Mouse (Mus musculus) left cerebral cortex, postnatal 10 days (tissue): ENCODE measurements at regions not wholly inside any gene's neighbourhood (a gene's known extent, or its start where the extent isn't known, plus 50 kb on each side); places are given as distances from the start of the nearest gene placed in this dataset.
"Not testable (repeated sequence)": the region's sequence is repeated elsewhere in the genome, so short reads cannot be mapped to it uniquely, and the experiment has no call there.

ENCODE experiments used
- DNase-seq, 2 experiments: peaks; one replicate each; pipeline ENCODE4 v3.0.0; 2021 to 2022; ENCODE audit warnings: low spot score in 2 of 2, mixed read lengths in 1 of 2; ENCODE audit errors: extremely low spot score in 1 of 2
- intact Hi-C: fragments of 180-260 bp; cut with DNase I; formaldehyde crosslinking; loops from one replicate; pipeline ENCODE4 v1.15.1; 2025

DNA sequence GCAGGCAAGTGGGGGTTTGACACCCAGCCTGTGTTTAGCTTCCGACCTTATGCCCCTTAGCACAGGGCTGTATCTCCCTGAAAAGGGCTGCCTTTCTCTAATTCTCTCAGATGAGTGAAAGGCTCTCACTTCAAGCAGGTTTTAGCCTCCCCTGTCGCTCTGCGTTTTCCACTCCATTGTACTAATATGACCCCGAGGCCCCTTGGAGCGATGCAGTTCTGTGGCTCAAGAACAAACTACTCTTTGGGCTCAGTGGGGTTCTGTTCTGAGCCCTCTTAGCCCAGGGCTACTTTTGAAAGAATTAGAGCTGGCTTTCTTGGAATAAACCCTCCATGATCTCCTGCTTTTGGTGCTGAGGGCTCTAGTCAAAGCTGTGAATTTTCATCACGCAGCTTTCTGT, 53.4 kb upstream of the Castor2 start:
- intact Hi-C loops, result no loop called here
- DNase-seq, result no peak

DNA sequence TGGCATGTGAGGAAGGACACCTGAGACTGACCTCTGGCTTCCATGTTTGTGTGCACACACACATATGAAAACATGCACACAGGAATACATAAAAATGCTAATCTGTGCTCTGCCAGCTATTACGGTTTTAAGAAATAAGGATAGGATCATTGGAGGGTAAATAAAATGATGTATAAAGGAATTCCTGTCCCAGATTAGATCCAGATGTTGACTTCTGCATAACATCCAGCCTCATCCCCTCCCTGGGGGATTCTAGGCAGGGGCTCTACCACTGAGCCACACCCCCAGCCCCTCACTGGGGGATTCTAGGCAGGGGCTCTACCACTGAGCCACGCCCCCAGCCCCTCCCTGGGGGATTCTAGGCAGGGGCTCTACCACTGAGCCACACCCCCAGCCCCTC, 56.6 kb upstream of the Castor2 start:
- DNase-seq, intact Hi-C loops: not testable (repeated sequence)

DNA sequence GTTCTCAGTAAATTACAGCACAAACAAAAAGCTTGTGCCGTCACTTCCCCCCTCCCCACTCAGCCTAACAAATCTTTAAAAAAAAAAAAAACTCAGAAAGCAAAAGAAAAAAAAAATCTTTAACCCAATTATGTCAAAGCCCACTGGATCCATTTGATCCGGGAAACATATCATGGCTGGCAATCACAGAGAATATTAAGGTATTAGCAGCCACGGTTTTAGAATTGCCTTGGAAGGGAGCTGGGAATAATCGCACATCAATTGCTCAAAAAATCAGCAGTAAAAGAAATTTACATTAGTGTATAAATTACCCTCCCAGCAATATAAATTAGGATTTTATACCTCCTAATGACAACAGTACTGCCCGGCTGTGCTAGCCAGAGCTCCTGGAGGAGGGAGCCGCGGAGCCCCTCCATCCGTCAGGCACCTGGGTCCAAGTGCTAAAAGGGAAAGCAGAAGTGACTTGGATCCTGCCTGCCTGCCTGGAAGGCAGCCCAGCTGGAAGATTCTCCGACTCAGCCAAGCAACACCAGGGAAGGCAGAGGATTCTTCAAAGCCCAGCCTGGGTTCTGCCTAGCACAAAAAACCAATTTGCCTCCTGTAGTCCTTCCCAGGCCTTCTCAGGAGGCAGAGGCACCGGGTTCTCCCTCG, 72.1 kb upstream of the Castor2 start:
- peak; percentile 19 to 45 for DNase-seq
- intact Hi-C loops, result no loop called here

DNA sequence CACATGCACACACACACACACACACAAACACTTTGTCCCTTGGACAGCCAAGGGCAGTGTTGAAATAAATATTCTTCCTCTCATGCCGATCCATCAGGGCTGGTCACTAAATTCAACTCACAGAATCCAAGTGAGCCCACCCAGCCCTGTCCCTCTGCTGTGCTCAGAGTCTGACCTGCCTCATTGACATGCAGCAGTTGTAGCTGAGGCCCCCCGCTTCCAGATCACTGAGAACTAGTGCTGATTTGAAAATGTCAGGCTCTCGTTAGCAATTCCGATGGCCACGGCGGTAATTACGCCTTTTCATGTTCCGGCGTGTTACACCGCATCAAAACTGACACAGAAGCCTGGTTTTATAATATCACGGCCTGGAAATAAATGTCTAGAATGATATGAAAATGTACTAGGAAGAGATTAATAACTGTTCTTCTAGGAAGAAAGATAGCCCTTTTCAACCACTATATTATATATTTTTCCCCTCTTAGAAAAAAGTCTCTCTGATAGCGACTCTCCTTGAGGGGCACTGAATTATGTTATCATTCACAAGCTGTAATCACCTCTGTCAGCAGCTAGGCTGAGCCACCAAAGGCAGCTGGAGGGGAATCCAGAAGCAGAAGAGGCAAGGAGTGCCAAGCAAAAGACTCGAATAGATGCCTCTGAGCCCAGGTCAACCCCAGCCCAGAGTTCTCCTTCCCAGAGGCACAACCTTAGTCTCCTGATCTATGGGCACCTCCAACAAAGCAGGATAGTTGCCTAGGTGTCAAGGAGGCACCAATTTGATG, 79.7 kb upstream of the Castor2 start:
- intact Hi-C loops, result no loop called here
- no peak for DNase-seq

DNA sequence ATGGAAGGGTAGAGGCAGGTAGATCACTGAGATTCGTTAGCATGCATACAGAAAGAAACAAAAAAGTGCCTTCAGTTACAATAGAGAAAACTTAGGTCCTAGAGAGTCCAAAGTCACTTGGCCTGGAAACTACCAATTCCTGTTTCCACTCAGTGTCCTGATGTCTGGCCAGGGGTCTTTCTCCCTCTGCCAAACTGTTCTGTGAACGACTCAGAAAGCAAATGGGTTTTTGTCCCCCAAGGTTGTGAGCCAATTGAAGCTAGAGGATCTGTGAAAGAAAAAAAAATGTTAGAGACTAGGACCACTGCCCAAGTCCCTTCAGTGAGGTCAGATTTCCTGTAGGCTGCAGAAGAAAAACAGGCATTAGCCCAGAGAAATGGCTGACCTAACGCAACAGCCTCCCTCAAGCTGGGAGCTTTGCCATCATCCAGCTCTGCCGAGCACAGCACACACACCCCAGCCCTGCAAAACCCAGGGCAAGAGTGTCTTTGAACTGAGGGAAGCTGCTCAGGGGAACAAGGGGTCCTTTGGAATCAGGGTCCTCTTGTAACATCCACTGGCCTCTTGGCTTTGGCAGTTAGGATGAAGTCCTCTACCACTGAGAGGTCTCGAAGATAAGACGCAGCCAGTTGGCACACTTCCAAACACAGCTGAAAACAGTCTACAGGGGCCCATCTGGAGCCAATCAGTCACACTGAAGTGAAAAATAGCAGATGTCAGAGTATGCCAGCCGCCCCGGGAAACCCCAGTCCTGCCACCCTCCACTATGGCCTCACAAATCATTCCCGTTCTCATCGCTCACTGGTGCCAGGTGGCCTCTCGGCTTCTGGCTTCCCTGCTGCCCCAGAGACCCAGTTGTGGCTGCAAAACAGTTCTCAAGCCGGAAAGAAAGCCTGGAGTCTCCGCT, 85.0 kb upstream of the Castor2 start:
- intact Hi-C loops, result no loop called here
- peak; percentile 31 to 69 for DNase-seq

DNA sequence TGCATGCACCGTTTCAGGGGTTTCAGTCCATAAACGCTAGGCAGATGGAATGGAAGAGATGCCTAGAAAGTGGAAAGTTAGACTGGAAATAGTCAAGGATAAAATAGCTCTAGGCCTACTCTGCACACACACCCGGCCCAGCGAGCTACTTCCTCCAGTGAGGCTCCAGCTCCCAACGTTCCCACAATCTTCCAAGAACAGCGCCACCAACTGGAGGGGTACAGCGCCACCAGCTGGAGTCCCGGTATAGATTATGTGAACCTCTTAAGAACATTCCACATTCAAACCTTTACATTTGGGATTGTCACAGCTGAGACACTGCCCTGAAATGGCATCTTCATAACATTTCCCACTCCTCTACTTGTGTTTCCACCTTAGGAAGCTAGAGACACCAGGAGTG, 86.3 kb upstream of the Castor2 start:
- intact Hi-C loops, result no loop called here
- DNase-seq, result no peak

DNA sequence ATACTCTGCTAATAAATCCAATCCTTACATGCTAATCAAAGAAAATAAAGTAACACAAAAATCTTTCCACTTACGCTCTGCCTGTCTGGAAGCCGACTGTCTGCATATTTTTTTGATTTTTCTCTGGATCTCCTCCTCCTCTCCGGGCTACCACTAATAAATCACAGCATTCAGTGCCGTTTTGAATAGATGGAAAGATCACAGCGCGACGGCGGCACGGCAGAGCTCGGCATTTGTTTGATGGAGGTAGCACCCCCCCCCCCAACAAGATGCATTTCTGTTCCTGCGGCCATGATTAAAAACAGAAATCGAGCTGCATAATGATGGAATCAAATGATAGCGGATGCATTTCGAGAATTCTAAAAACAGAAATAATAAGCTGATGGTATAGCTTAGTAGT, 89.7 kb upstream of the Castor2 start:
- no peak for DNase-seq
- intact Hi-C loops, result loop anchor here (10.0 kb wide), 3 partner anchors 205 to 1895 kb away; no protein-coding TSS in a partner anchor

DNA sequence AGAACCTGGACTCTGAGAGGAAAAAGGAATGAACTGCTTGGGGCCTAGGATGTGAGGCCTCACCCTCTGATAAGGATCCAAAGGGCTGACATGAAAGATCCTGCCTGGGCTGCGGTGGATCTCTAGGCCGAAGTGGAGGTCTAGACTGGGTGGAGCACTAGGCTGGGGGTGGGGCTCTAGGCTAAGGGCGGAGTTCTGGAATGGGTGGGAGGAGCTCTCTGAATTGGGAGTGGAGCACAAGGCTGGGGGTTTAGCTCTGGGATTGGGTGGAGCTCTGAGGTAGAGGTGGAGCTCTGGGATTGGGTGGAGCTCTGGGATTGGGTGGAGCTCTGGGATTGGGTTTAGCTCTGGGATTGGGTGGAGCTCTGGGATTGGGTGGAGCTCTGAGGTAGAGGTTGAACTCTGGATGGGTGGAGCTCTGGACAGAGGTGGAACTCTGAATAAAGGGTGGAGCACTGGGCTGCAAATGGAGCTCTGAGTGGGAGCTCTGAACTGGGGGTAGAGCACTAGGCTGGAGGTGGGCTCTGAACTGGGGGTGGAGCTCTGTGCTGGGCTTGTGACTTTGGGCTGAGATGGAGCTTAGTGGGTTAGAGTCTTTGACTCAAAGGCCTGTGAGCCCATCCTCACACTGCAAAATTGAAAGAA, 92.3 kb upstream of the Castor2 start:
- intact Hi-C loops, result loop anchor here (10.0 kb wide), 3 partner anchors 202 to 1892 kb away; no protein-coding TSS in a partner anchor
- DNase-seq, result no peak

DNA sequence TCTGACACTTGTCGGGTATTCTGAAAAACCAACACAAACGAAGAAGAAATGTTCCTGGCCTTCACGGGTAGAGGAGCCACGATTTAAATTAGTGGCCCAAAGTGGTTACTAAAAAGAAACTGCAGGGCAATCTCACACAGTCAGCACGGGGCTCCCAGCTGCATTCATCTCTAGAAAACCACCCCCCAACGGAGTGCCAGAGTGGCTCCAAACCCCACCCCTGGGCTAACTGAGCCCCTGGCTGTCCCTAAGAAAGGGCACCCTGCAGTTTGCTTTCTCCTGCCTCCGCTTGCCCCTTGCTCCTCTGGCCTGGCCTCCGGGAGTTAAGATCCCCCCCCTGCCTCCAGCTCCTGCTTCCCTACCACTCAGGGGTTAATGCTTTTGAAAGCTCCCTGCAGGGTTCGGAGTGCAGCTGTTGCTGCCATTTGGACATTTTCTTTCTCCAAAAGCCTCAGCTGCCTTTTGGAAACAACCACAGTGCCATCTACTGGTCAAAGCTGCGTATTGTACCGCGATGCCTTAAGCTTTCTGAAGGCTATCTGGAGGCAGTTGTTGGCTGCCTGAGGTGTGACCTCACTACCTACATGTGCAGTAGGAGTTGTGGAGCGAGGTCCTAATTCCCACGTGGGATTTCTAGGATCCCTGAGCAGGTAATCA, 92.9 kb upstream of the Castor2 start:
- peak; percentile 80 to 84 for DNase-seq
- intact Hi-C loops, result loop anchor here (10.0 kb wide), 3 partner anchors 202 to 1892 kb away; no protein-coding TSS in a partner anchor

DNA sequence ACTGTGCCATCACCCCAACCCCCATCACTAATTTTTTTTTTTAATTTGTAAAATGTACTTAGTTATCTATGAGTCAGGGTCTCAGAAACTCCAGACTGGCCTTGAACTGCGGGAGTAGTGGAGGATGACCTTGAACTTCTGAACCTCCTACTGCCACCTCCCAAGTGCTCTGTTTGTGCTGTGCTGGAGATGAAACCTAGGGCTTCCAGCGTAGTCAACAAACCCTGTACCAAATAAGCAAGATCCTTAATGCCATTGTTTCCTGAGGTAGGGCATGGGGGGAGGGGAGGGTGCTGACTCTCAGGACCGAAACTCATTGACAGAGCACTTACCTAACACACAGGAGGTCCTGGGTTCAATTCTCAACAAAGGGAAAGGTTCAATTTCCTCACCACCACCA, 93.5 kb upstream of the Castor2 start:
- no peak for DNase-seq
- intact Hi-C loops, result loop anchor here (10.0 kb wide), 3 partner anchors 201 to 1891 kb away; no protein-coding TSS in a partner anchor

DNA sequence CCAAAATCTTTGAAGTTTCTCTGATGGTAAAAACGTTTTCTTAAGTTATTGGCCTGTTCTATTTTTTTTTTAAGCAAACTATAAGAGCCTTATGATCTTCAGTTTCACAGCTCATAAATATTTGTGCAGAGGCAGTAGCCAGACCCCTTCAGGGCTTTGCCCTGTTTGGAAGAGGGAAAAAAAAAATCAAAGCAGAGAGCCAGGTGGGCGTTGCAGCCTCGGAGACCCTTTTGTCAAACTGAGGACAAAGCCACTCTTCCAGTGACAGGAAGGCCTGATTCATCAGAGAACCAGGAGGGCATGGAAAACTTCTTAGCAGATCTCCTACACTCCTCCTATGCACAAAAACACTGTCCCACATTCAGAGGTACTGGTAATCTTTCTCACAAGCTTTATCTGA, 99.4 kb upstream of the Castor2 start:
- DNase-seq, result no peak

DNA sequence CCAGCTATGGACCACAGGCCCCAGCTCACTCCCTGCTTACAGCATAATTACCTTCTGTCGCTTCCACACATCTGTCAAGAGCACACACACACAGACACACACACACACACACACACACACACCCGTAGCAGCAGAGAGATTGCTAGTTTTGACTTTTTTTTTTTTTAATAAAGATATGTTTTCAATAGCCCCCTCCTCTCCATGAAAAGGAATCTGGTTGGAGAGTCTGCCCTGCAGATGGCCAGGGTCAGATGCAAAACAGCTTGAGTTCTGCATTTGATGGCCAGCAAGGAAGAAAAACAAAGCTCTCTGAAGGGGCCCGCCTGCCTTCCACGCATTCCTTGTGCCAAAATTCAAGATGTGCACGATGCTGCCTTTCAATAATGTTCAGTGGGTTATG, 99.8 kb upstream of the Castor2 start:
- intact Hi-C loops, result loop anchor here (10.0 kb wide), 3 partner anchors 195 to 1885 kb away; no protein-coding TSS in a partner anchor
- no peak for DNase-seq

More for the DNA sequence above, 99.4 kb upstream of the Castor2 start:
- intact Hi-C loops, result loop anchor here (10.0 kb wide), 3 partner anchors 195 to 1885 kb away; no protein-coding TSS in a partner anchor

DNA sequence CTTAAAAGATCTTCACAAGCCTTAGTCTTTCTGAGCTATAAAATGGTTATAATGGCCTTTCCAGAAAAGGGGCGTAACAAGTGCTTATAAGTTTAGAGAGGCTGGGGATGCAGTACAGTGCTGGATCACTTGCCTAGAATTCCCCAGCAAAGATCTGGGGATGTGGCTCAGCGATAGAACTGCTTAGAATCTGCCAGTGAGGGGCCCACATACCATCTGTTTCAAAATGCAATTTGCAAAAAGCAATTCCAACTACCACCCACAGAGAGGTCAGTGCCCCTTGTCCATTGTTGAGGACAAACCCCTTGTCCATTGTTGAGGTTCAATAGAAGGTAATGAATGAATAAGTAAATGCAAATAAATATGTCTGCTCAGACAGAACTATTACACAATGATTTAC, 107.5 kb upstream of the Castor2 start:
- intact Hi-C loops, result no loop called here
- no peak for DNase-seq

DNA sequence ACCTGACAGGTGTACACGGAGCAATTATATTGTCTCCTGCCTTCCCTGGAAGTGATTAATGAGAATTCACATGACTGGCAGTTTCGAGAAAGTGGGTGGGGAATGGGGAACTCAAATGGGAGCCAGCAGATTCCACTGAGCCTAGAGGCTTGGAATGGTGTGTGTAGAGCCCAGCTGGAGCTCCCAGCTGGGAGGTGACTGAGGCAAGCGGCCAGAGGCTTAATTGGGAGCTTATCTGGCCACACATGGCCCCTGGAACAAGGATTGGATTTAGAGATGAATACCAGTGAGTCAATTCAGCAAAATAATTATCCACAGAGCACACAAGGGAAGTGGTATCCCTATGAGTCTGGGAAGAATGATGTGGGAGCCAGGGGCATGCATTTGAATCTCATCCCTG, 108.0 kb upstream of the Castor2 start:
- DNase-seq, result peak; percentile 11 to 27
- intact Hi-C loops, result no loop called here

DNA sequence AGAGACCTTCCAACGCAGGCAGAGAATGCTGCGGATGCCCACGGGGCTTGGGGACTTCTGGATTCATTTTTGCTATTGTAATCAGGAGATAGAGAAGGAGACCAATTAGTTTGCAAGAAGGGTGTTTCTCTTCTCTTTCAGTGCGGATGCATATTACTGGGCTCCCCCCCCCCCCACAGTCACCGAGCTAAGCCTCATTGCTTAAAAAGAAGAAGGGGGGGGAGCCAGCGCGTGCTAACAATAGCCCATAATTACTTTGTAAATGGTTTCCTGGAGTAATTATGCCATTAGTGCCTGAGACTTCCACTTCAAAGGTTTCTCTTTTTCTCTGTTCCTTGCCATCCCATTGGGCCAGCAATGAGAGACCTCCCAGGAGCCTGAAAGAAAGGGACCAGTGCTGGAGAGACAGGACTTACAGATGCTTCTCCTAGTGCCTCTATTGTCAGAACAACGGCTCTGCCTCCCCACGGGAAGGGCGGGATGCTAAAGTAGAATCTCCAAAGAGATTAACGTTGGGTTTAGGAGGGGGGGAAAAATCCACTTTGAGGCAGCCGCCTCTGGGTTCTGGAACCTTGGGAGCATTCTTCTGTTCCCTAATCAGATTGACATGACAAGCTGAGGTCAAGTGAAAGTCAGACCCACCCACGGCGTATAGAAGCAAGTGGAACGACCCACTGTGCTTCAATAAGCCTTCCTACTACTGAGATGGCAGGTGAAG, 116.1 kb upstream of the Castor2 start:
- no peak for DNase-seq
- intact Hi-C loops, result no loop called here

DNA sequence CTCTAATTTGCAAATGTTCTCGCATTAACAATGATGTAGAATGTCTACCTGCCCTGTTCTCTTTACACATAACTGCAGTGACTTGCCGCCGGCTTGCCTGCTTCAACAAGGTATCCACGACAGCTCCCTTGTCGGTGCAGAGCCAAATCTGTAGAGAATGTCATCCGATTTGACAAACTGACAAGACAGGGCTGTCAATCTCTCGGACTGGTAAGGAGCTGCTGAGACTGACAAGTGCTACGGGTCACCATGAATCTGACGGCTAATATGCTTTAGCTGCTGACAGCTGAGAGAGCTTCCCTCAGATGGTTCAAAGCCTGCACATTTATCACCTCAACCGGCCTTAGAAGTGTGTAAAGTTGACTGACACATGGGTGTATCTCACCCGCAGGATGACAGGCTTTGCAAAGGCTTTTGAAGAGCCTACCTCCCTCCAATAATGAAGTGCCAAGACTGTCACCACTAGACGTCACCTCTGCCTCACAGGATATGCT, 129.0 kb upstream of the Castor2 start:
- DNase-seq, result no peak
- intact Hi-C loops, result no loop called here

DNA sequence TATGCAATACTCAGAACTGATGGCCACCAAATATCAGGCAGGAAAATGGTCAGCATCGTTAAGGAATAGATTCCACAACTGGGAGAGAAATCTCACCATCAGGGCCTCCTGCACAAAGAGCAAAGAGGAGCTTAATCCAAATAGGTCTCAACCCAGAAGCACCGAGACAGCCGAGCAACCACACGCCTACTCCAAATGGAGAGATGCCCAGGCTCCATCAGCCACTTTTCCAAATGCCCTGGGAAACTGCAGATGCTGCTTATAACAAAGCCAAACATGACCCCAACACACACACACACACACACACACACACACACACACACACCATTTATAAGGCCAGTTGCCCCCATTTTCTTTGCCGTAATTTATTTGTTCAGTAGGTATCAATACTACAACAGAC, 136.2 kb upstream of the Castor2 start:
- DNase-seq, result no peak
- intact Hi-C loops, result no loop called here
